ENCODE assay signal across 16 mouse cellular contexts in the genomic region with DNA sequence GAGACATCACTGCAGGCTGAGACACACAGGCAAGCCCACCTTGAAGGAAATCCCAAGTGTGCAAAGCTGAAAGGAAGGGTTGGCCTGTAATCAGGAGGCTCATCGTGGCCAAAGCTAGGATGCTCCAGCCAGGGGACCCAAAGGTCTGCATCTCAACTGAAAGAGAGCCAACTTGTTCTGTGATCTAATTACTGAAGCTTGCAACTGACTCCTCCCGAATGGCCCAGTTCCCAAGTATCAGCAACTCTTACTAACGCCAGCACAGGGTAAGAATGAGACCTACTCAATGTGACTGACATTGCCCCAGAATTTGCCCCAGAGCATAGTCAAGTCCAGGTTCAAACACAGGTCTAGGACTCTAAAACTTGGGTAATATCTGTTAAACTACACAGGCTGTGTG. TPM values are rescaled to one million over a fixed set of nuclear protein-coding genes. Genes with fewer than 3 reads are reported as not detected.
A peak's percentile ranks its signal among the peaks of the same experiment; 100 is the strongest.
DNase-seq lines count a peak whose midpoint lies in the region; ATAC-seq and TF ChIP-seq lines count a peak whose summit lies in the region.
"Had no signal": no experiment of that assay in that cellular context is flagged by ENCODE, and none has a peak within 500 bp of the region (broad histone marks: within the 10 kb centered on the region; RNA-seq: fewer than 3 reads in every experiment).

No protein-coding gene starts in this region.

- no peak overlapping the region for H3K4me2 ChIP-seq in lung, postnatal 0 days (replicated peaks; ENCODE audit: low read depth, low read length)
- no peak overlapping the region for H3K4me2 ChIP-seq in heart, postnatal 0 days (ENCODE audit: low read depth, low read length)
- no peak overlapping the region for H3K4me2 ChIP-seq in intestine, postnatal 0 days (replicated peaks; ENCODE audit: low read depth)
- H3K4me2 ChIP-seq: embryonic facial prominence, embryonic 15.5 days; liver, embryonic 12.5 days had no signal

- H3K27me3 ChIP-seq in lung, postnatal 0 days (replicated peaks; ENCODE audit: insufficient read depth, low read length), result no peaks in the 10 kb centered on the region
- H3K27me3 ChIP-seq in heart, postnatal 0 days (ENCODE audit: control insufficient read depth, insufficient read depth, low read length), result no peaks in the 10 kb centered on the region
- no peaks in the 10 kb centered on the region for H3K27me3 ChIP-seq in intestine, postnatal 0 days (replicated peaks; ENCODE audit: control insufficient read depth, insufficient read depth, low read length)
- H3K27me3 ChIP-seq: embryonic facial prominence, embryonic 15.5 days; liver, embryonic 12.5 days had no signal

- no peak overlapping the region for H3K27ac ChIP-seq in lung, postnatal 0 days (ENCODE audit: low read length)
- no peak overlapping the region for H3K27ac ChIP-seq in heart, postnatal 0 days (ENCODE audit: low read depth)
- no peak overlapping the region for H3K27ac ChIP-seq in intestine, postnatal 0 days (ENCODE audit: low read depth, low read length)
- H3K27ac ChIP-seq: liver, embryonic 12.5 days had no signal

- no peak overlapping the region for H3K9ac ChIP-seq in lung, postnatal 0 days (replicated peaks; ENCODE audit: low read depth)
- H3K9ac ChIP-seq in heart, postnatal 0 days (replicated peaks; ENCODE audit: low read depth, low read length), result no peak overlapping the region
- H3K9ac ChIP-seq in intestine, postnatal 0 days (ENCODE audit: low read depth, low read length), result no peak overlapping the region
- H3K9ac ChIP-seq: embryonic facial prominence, embryonic 15.5 days; liver, embryonic 12.5 days had no signal

- ATAC-seq in lung, postnatal 0 days, result no peak
- ATAC-seq in heart, postnatal 0 days (ENCODE audit: insufficient read depth, low read depth), result no peak
- ATAC-seq in intestine, postnatal 0 days, result no peak
- ATAC-seq: activated CD4-positive, CD25-positive, alpha-beta regulatory T cell, adult 4 months; forebrain, embryonic 16.5 days; liver, embryonic 12.5 days had no signal

- TF ChIP-seq EP300 in lung, postnatal 0 days (IDR thresholded peaks at IDR 0.05), result no peak
- no peak for TF ChIP-seq EP300 in heart, postnatal 0 days (IDR thresholded peaks at IDR 0.05; ENCODE audit: low read depth)

- H3K36me3 ChIP-seq in lung, postnatal 0 days (ENCODE audit: insufficient read depth, low read length), result no peaks in the 10 kb centered on the region
- H3K36me3 ChIP-seq in heart, postnatal 0 days (replicated peaks; ENCODE audit: control insufficient read depth, insufficient read depth, low read length), result no peaks in the 10 kb centered on the region
- H3K36me3 ChIP-seq in intestine, postnatal 0 days (ENCODE audit: control insufficient read depth, insufficient read depth), result peaks cover 15% of the 10 kb centered on the region
- H3K36me3 ChIP-seq: G1E; liver, embryonic 12.5 days had no signal

- TF ChIP-seq CTCF in lung, postnatal 0 days (IDR thresholded peaks at IDR 0.05), result no peak
- TF ChIP-seq CTCF in lung, adult 2 months (IDR thresholded peaks at IDR 0.05; ENCODE audit: insufficient read depth, low read length), result no peak
- no peak for TF ChIP-seq CTCF in heart, postnatal 0 days (IDR thresholded peaks at IDR 0.05; ENCODE audit: low read depth)
- TF ChIP-seq CTCF in intestine, postnatal 0 days (IDR thresholded peaks at IDR 0.05; ENCODE audit: low read depth), result no peak

- peak; percentile 15 to 22 for DNase-seq in cerebellum, postnatal 10 days
- no peak for DNase-seq in cerebellum, adult 11 months
- DNase-seq in lung, postnatal 0 days (ENCODE audit: low spot score), result peak; percentile 13
- DNase-seq in lung, adult 2 months, result no peak
- peak; percentile 46 for DNase-seq in heart, postnatal 0 days (ENCODE audit: low spot score)
- DNase-seq in skeletal muscle tissue, adult 2 months (ENCODE audit: low read depth, low spot score), result peak; percentile 51
- no peak for DNase-seq in right cerebral cortex, adult 18-20 months
- DNase-seq: kidney, postnatal 36 days; right cerebral cortex, postnatal 14 days; thymus, postnatal 14 days had no signal

- no peak for TF ChIP-seq POLR2A in lung, adult 2 months (IDR thresholded peaks at IDR 0.05; ENCODE audit: borderline replicate concordance, extremely low read depth, low read depth, low read length)

- no peaks in the 10 kb centered on the region for H3K4me1 ChIP-seq in lung, postnatal 0 days (ENCODE audit: insufficient read depth, low read depth, low read length)
- H3K4me1 ChIP-seq in lung, adult 2 months (ENCODE audit: control insufficient read depth, insufficient read depth, low read length), result no peaks in the 10 kb centered on the region
- H3K4me1 ChIP-seq in heart, postnatal 0 days (ENCODE audit: control insufficient read depth, insufficient read depth), result no peaks in the 10 kb centered on the region
- H3K4me1 ChIP-seq in intestine, postnatal 0 days (replicated peaks; ENCODE audit: control insufficient read depth, insufficient read depth, low read length), result no peaks in the 10 kb centered on the region
- H3K4me1 ChIP-seq: liver, embryonic 12.5 days had no signal

- H3K9me3 ChIP-seq in lung, postnatal 0 days (ENCODE audit: low read length), result no peaks in the 10 kb centered on the region
- no peaks in the 10 kb centered on the region for H3K9me3 ChIP-seq in heart, postnatal 0 days (replicated peaks; ENCODE audit: control insufficient read depth, low read length)
- H3K9me3 ChIP-seq in intestine, postnatal 0 days (ENCODE audit: control insufficient read depth), result no peaks in the 10 kb centered on the region
- H3K9me3 ChIP-seq: embryonic facial prominence, embryonic 15.5 days; liver, embryonic 12.5 days had no signal

- WGBS in lung, postnatal 0 days, result 46% methylated on average over 3 of the region's 3 CpGs
- 67% methylated on average over 3 of the region's 3 CpGs for WGBS in lung, adult 2 months
- 12% methylated on average over 3 of the region's 3 CpGs for WGBS in heart, postnatal 0 days
- 59% methylated on average over 3 of the region's 3 CpGs for WGBS in intestine, postnatal 0 days

- no peak overlapping the region for H3K4me3 ChIP-seq in lung, postnatal 0 days (ENCODE audit: low read depth, low read length)
- no peak overlapping the region for H3K4me3 ChIP-seq in lung, adult 2 months (replicated peaks; ENCODE audit: extremely low read depth, low read depth, low read length)
- H3K4me3 ChIP-seq in heart, postnatal 0 days (ENCODE audit: low read depth, low read length), result no peak overlapping the region
- no peak overlapping the region for H3K4me3 ChIP-seq in intestine, postnatal 0 days (ENCODE audit: low read depth, low read length)
- H3K4me3 ChIP-seq: embryonic facial prominence, embryonic 15.5 days; liver, embryonic 12.5 days had no signal

RNA-seq across cellular contexts. Expression of a gene that starts 53.9 kb away (rescaled TPM):
- polyA plus RNA-seq in lung, postnatal 0 days (2015; fragmentation: Nextera tagmentation; extraction: Ambion mirVana), result 29.5 and 31.8 TPM in 2 replicates
- polyA plus RNA-seq in lung, adult 2 months (2012; rRNA removed), result 27.8 and 29.0 TPM in 2 replicates
- total RNA-seq in heart, postnatal 0 days (2014; rRNA removed; ENCODE audit: low replicate concordance), result 13.3 and 16.5 TPM in 2 replicates
- polyA plus RNA-seq in heart, postnatal 0 days (2015; fragmentation: Nextera tagmentation; extraction: Ambion mirVana), result 11.6 TPM in 2 replicates
- polyA plus RNA-seq in intestine, postnatal 0 days (2015; fragmentation: Nextera tagmentation; extraction: Ambion mirVana), result 64.9 and 70.3 TPM in 2 replicates
- polyA plus RNA-seq: activated CD4-positive, CD25-positive, alpha-beta regulatory T cell, adult 4 months; G1E had no signal

Comparison
In these comparisons a context has a peak if more than half of its experiments do, and no peak if none do; other contexts are left out.
1. DNase-seq: peak in cerebellum, postnatal 10 days (2 of 2), lung, postnatal 0 days (single experiment), heart, postnatal 0 days (single experiment) and skeletal muscle tissue, adult 2 months (single experiment); none in cerebellum, adult 11 months (single experiment), lung, adult 2 months (single experiment) and right cerebral cortex, adult 18-20 months (single experiment).